Mouse (Mus musculus): ENCODE data around the gene Ccn1. TPM values are rescaled to one million over a fixed set of nuclear protein-coding genes. Genes with fewer than 3 reads are reported as not detected.
A peak's percentile ranks its signal among the peaks of the same experiment; 100 is the strongest.

Gene Ccn1
- polyA plus RNA-seq, 1 experiment = 79.9 TPM

- DNase-seq = peak; percentile 35
Measured at GRCm38 (mm10) chr3:145651029-145651977, 1.5 kb upstream of the Ccn1 start.

GRCm38 (mm10) chr3:145650298-145651011 is 674 bp upstream of the Ccn1 start:
- 1% methylated on average over 18 of the region's 18 CpGs for WGBS
- DNase-seq = peak; percentile 53
- TF ChIP-seq CTCF (IDR thresholded peaks at IDR 0.05; ENCODE audit: insufficient read depth, low read length) = no peak
- peak; percentile 32; the same call in 1 of the 2 replicates for TF ChIP-seq POLR2A (IDR thresholded peaks at IDR 0.05; ENCODE audit: borderline replicate concordance, extremely low read depth, low read depth, low read length)
- Histone ChIP-seq H3K4me3 (replicated peaks; ENCODE audit: extremely low read depth, low read depth, low read length) (peak overlapping the region; percentile 81), H3K4me1 (ENCODE audit: control insufficient read depth, insufficient read depth, low read length) (peaks cover 8% of the 10 kb centered on the region)

More at GRCm38 (mm10) chr3:145651029-145651977, 1.5 kb upstream of the Ccn1 start:
- TF ChIP-seq POLR2A (IDR thresholded peaks at IDR 0.05; ENCODE audit: borderline replicate concordance, extremely low read depth, low read depth, low read length) = peak; percentile 26; the same call in 1 of the 2 replicates
- TF ChIP-seq CTCF (IDR thresholded peaks at IDR 0.05; ENCODE audit: insufficient read depth, low read length) = no peak
- H3K4me3 ChIP-seq (replicated peaks; ENCODE audit: extremely low read depth, low read depth, low read length) = peak overlapping the region; percentile 54
- peaks cover 8% of the 10 kb centered on the region for H3K4me1 ChIP-seq (ENCODE audit: control insufficient read depth, insufficient read depth, low read length)
- 11% methylated on average over 19 of the region's 19 CpGs for WGBS

- TF ChIP-seq CTCF (IDR thresholded peaks at IDR 0.05; ENCODE audit: insufficient read depth, low read length) (no peak), POLR2A (IDR thresholded peaks at IDR 0.05; ENCODE audit: borderline replicate concordance, extremely low read depth, low read depth, low read length) (peak; percentile 47; the same call in 1 of the 2 replicates)
- Histone ChIP-seq H3K4me1 (ENCODE audit: control insufficient read depth, insufficient read depth, low read length) (peaks cover 8% of the 10 kb centered on the region), H3K4me3 (replicated peaks; ENCODE audit: extremely low read depth, low read depth, low read length) (peak overlapping the region; percentile 81)
- DNase-seq = peak; percentile 64
- WGBS = 2% methylated on average over 49 of the region's 49 CpGs
Measured at GRCm38 (mm10) chr3:145648991-145649851, 560 bp downstream of the Ccn1 start.

GRCm38 (mm10) chr3:145648097-145648931 is 1.5 kb downstream of the Ccn1 start:
- WGBS = 18% methylated on average over 26 of the region's 26 CpGs
- TF ChIP-seq POLR2A (IDR thresholded peaks at IDR 0.05; ENCODE audit: borderline replicate concordance, extremely low read depth, low read depth, low read length) (peak; percentile 40; the same call in 1 of the 2 replicates), CTCF (IDR thresholded peaks at IDR 0.05; ENCODE audit: insufficient read depth, low read length) (peak; percentile 31; the same call in 1 of the 2 replicates)
- Histone ChIP-seq H3K4me1 (ENCODE audit: control insufficient read depth, insufficient read depth, low read length) (peaks cover 8% of the 10 kb centered on the region), H3K4me3 (replicated peaks; ENCODE audit: extremely low read depth, low read depth, low read length) (peak overlapping the region; percentile 81)
- no peak for DNase-seq

- no peak for DNase-seq
- WGBS = 94% methylated on average over 18 of the region's 18 CpGs
- no peak overlapping the region for H3K4me3 ChIP-seq (replicated peaks; ENCODE audit: extremely low read depth, low read depth, low read length)
- TF ChIP-seq CTCF (IDR thresholded peaks at IDR 0.05; ENCODE audit: insufficient read depth, low read length) = no peak
- TF ChIP-seq POLR2A (IDR thresholded peaks at IDR 0.05; ENCODE audit: borderline replicate concordance, extremely low read depth, low read depth, low read length) = no peak; the same call in 1 of the 2 replicates
- peaks cover 4% of the 10 kb centered on the region for H3K4me1 ChIP-seq (ENCODE audit: control insufficient read depth, insufficient read depth, low read length)
Measured at GRCm38 (mm10) chr3:145647416-145647815, 2.4 kb downstream of the Ccn1 start.

GRCm38 (mm10) chr3:145646666-145647065 is 3.1 kb downstream of the Ccn1 start:
- no peak for DNase-seq
- TF ChIP-seq POLR2A (IDR thresholded peaks at IDR 0.05; ENCODE audit: borderline replicate concordance, extremely low read depth, low read depth, low read length) = no peak
- WGBS = 85% methylated on average over 2 of the region's 2 CpGs
- Histone ChIP-seq H3K4me1 (ENCODE audit: control insufficient read depth, insufficient read depth, low read length) (peaks cover 2% of the 10 kb centered on the region), H3K4me3 (replicated peaks; ENCODE audit: extremely low read depth, low read depth, low read length) (no peak overlapping the region)

- no peak for DNase-seq
- WGBS = 76% methylated on average over 3 of the region's 3 CpGs
- TF ChIP-seq CTCF (IDR thresholded peaks at IDR 0.05; ENCODE audit: insufficient read depth, low read length) (no peak), POLR2A (IDR thresholded peaks at IDR 0.05; ENCODE audit: borderline replicate concordance, extremely low read depth, low read depth, low read length) (no peak)
Measured at GRCm38 (mm10) chr3:145646009-145646408, 3.8 kb downstream of the Ccn1 start.

GRCm38 (mm10) chr3:145645463-145645862 is 4.3 kb downstream of the Ccn1 start:
- H3K4me1 ChIP-seq (ENCODE audit: control insufficient read depth, insufficient read depth, low read length) = no peaks in the 10 kb centered on the region
- no peak for DNase-seq
- 78% methylated on average over 6 of the region's 6 CpGs for WGBS
- TF ChIP-seq CTCF (IDR thresholded peaks at IDR 0.05; ENCODE audit: insufficient read depth, low read length) (no peak), POLR2A (IDR thresholded peaks at IDR 0.05; ENCODE audit: borderline replicate concordance, extremely low read depth, low read depth, low read length) (no peak)
- H3K4me3 ChIP-seq (replicated peaks; ENCODE audit: extremely low read depth, low read depth, low read length) = no peak overlapping the region

More at GRCm38 (mm10) chr3:145646009-145646408, 3.8 kb downstream of the Ccn1 start:
- Histone ChIP-seq H3K4me3 (replicated peaks; ENCODE audit: extremely low read depth, low read depth, low read length) (no peak overlapping the region), H3K4me1 (ENCODE audit: control insufficient read depth, insufficient read depth, low read length) (no peaks in the 10 kb centered on the region)

Data from lung, adult 2 months (tissue).